11 mouse cellular contexts compared by ENCODE assay signal in the genomic region with DNA sequence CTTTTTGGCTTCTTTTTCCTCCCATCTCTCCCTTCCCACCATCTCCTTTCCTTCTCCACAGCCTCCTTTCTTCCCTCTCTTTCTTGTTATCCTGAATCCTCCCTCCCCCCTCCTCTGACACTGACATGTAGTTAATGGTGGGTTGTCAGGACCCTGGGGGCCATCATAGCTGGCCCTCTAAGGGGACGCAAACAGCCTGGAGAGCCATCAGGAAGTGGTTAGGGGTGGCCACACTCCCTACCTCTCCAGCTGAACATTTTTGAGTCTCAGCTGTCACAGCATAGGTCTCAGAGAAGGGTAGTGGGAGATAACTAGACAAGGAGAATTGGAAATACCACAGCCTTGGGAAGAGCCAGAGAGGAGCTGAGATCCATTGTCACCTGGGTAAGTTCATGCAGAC. TPM values are rescaled to one million over a fixed set of nuclear protein-coding genes. Genes with fewer than 3 reads are reported as not detected.
DNase-seq lines count a peak whose midpoint lies in the region; ATAC-seq and TF ChIP-seq lines count a peak whose summit lies in the region.
"Had no signal": no experiment of that assay in that cellular context is flagged by ENCODE, and none has a peak within 500 bp of the region (broad histone marks: within the 10 kb centered on the region; RNA-seq: fewer than 3 reads in every experiment).

No protein-coding gene starts in this region.

- no peak for TF ChIP-seq CTCF in thymus, adult 2 months (IDR thresholded peaks at IDR 0.05; ENCODE audit: borderline replicate concordance, control insufficient read depth, extremely low read depth, insufficient read depth, low read length, poor library complexity)

- H3K4me1 ChIP-seq in megakaryocyte, embryonic 14.5 days, result peaks cover 100% of the 10 kb centered on the region
- peaks cover 64% of the 10 kb centered on the region for H3K4me1 ChIP-seq in forebrain, embryonic 14.5 days (ENCODE audit: control insufficient read depth, insufficient read depth, low read length)
- H3K4me1 ChIP-seq in limb, embryonic 11.5 days (ENCODE audit: control insufficient read depth, insufficient read depth, low read length), result peaks cover 16% of the 10 kb centered on the region; the same call in 1 of the 2 replicates
- peaks cover 67% of the 10 kb centered on the region for H3K4me1 ChIP-seq in neural tube, embryonic 14.5 days (ENCODE audit: control insufficient read depth, insufficient read depth, low read length)
- H3K4me1 ChIP-seq in thymus, adult 2 months (replicated peaks; ENCODE audit: control insufficient read depth, insufficient read depth, low read length), result peaks cover 57% of the 10 kb centered on the region

- peak overlapping the region; percentile 86 for H3K4me3 ChIP-seq in megakaryocyte, embryonic 14.5 days (replicated peaks)
- peak overlapping the region; percentile 63 for H3K4me3 ChIP-seq in forebrain, embryonic 14.5 days (ENCODE audit: low read depth, low read length)
- no peak overlapping the region for H3K4me3 ChIP-seq in limb, embryonic 11.5 days (ENCODE audit: low read depth, low read length)
- peak overlapping the region; percentile 39 for H3K4me3 ChIP-seq in neural tube, embryonic 14.5 days (ENCODE audit: low read depth, low read length)
- no peak overlapping the region for H3K4me3 ChIP-seq in thymus, adult 2 months (ENCODE audit: control insufficient read depth, insufficient read depth, low read length)
- H3K4me3 ChIP-seq: heart, embryonic 12.5 days had no signal

- H3K27me3 ChIP-seq in megakaryocyte, embryonic 14.5 days (replicated peaks), result no peaks in the 10 kb centered on the region
- H3K27me3 ChIP-seq in forebrain, embryonic 14.5 days (replicated peaks; ENCODE audit: control insufficient read depth, insufficient read depth, low read length), result no peaks in the 10 kb centered on the region
- no peaks in the 10 kb centered on the region for H3K27me3 ChIP-seq in limb, embryonic 11.5 days (ENCODE audit: control insufficient read depth, insufficient read depth, low read length)
- H3K27me3 ChIP-seq in neural tube, embryonic 14.5 days (ENCODE audit: control insufficient read depth, insufficient read depth, low read length), result no peaks in the 10 kb centered on the region
- no peaks in the 10 kb centered on the region for H3K27me3 ChIP-seq in thymus, adult 2 months (ENCODE audit: control insufficient read depth, insufficient read depth, low read length)
- H3K27me3 ChIP-seq: heart, embryonic 12.5 days had no signal

- no peak for TF ChIP-seq POLR2A in thymus, adult 2 months (IDR thresholded peaks at IDR 0.05; ENCODE audit: control insufficient read depth, extremely low read depth, insufficient read depth, low read length, poor library complexity)

- 4% methylated on average over 1 of the region's 1 CpGs for WGBS in forebrain, embryonic 14.5 days
- WGBS in limb, embryonic 11.5 days, result 34% methylated on average over 1 of the region's 1 CpGs
- 3% methylated on average over 1 of the region's 1 CpGs for WGBS in neural tube, embryonic 14.5 days
- 41% methylated on average over 1 of the region's 1 CpGs for WGBS in thymus, adult 2 months

- H3K4me2 ChIP-seq in forebrain, embryonic 14.5 days (ENCODE audit: low read length), result peak overlapping the region; percentile 79
- peak overlapping the region; percentile 34 for H3K4me2 ChIP-seq in limb, embryonic 11.5 days (ENCODE audit: low read depth, severe bottlenecking)
- H3K4me2 ChIP-seq in neural tube, embryonic 14.5 days (ENCODE audit: low read depth, low read length), result peak overlapping the region; percentile 81
- H3K4me2 ChIP-seq: heart, embryonic 12.5 days; lung, embryonic 14.5 days had no signal

- peak overlapping the region; percentile 98 for H3K9ac ChIP-seq in forebrain, embryonic 14.5 days (ENCODE audit: low read length)
- peak overlapping the region; percentile 50 for H3K9ac ChIP-seq in limb, embryonic 11.5 days (ENCODE audit: low read length)
- peak overlapping the region; percentile 82 for H3K9ac ChIP-seq in neural tube, embryonic 14.5 days (replicated peaks; ENCODE audit: low read depth, low read length)
- H3K9ac ChIP-seq: heart, embryonic 12.5 days; lung, embryonic 14.5 days had no signal

- peaks cover 100% of the 10 kb centered on the region for H3K36me3 ChIP-seq in megakaryocyte, embryonic 14.5 days (replicated peaks; ENCODE audit: low read length)
- peaks cover 15% of the 10 kb centered on the region; the same call in 1 of the 2 replicates for H3K36me3 ChIP-seq in forebrain, embryonic 14.5 days (ENCODE audit: control insufficient read depth, insufficient read depth, low read length)
- H3K36me3 ChIP-seq in limb, embryonic 11.5 days (ENCODE audit: control insufficient read depth, insufficient read depth, low read length), result no peaks in the 10 kb centered on the region
- H3K36me3 ChIP-seq in neural tube, embryonic 14.5 days (ENCODE audit: control insufficient read depth, insufficient read depth, low read length), result no peaks in the 10 kb centered on the region
- H3K36me3 ChIP-seq in thymus, adult 2 months (ENCODE audit: control insufficient read depth, insufficient read depth, low read length), result no peaks in the 10 kb centered on the region
- H3K36me3 ChIP-seq: heart, embryonic 12.5 days had no signal

- H3K9me3 ChIP-seq in megakaryocyte, embryonic 14.5 days, result no peaks in the 10 kb centered on the region
- no peaks in the 10 kb centered on the region for H3K9me3 ChIP-seq in forebrain, embryonic 14.5 days (replicated peaks; ENCODE audit: control insufficient read depth, low read length)
- H3K9me3 ChIP-seq in limb, embryonic 11.5 days (ENCODE audit: control insufficient read depth, low read length), result no peaks in the 10 kb centered on the region
- H3K9me3 ChIP-seq in neural tube, embryonic 14.5 days (ENCODE audit: control insufficient read depth, low read length), result no peaks in the 10 kb centered on the region
- H3K9me3 ChIP-seq: heart, embryonic 12.5 days had no signal

- H3K27ac ChIP-seq in forebrain, embryonic 14.5 days (ENCODE audit: low read depth, low read length), result peak overlapping the region; percentile 97
- no peak overlapping the region for H3K27ac ChIP-seq in limb, embryonic 11.5 days (replicated peaks; ENCODE audit: low read depth, low read length)
- peak overlapping the region; percentile 92 for H3K27ac ChIP-seq in neural tube, embryonic 14.5 days (ENCODE audit: low read depth, low read length)
- H3K27ac ChIP-seq in thymus, adult 2 months (ENCODE audit: control insufficient read depth, insufficient read depth, low read length), result no peak overlapping the region
- H3K27ac ChIP-seq: kidney, postnatal 0 days had no signal

- peak; percentile 46 for DNase-seq in forebrain, embryonic 14.5 days (ENCODE audit: low spot score)
- no peak for DNase-seq in limb, embryonic 11.5 days (ENCODE audit: low spot score)
- no peak for DNase-seq in testis, postnatal 10 days (ENCODE audit: low spot score)
- no peak for DNase-seq in thymus, adult 2 months
- no peak for DNase-seq in spleen, postnatal 14 days (ENCODE audit: low spot score in 2 of 2)

- ATAC-seq in megakaryocyte, adult 5-6 weeks (ENCODE audit: poor library complexity, severe bottlenecking), result no peak
- peak; percentile 30 for ATAC-seq in forebrain, embryonic 14.5 days
- no peak for ATAC-seq in limb, embryonic 11.5 days (ENCODE audit: insufficient number of reproducible peaks, low FRiP score, low TSS enrichment, low read depth)
- 0 out of 2 replicates have a peak, but pooled peaks have one; percentile 16 for ATAC-seq in neural tube, embryonic 14.5 days (ENCODE audit: low read depth)

RNA-seq across cellular contexts. Expression of a gene that starts 20.0 kb away (rescaled TPM):
- 388 and 1,147 TPM in 2 replicates for polyA plus RNA-seq in megakaryocyte, embryonic 14.5 days (2012; ENCODE audit: insufficient read depth, low replicate concordance)
- 7.3 and 7.8 TPM in 2 replicates for total RNA-seq in megakaryocyte, adult 5-6 weeks (2015)
- total RNA-seq in megakaryocyte, adult 5-6 weeks (2017), result 2.8 and 14.0 TPM in 2 replicates
- polyA plus RNA-seq in forebrain, embryonic 14.5 days (2014; fragmentation: Nextera tagmentation; extraction: Ambion mirVana), result 145 and 157 TPM in 2 replicates
- polyA plus RNA-seq in limb, embryonic 11.5 days (2014; fragmentation: Nextera tagmentation; extraction: Ambion mirVana), result 10.6 and 11.1 TPM in 2 replicates
- polyA plus RNA-seq in neural tube, embryonic 14.5 days (2014; fragmentation: Nextera tagmentation; extraction: Ambion mirVana), result 93.5 and 116 TPM in 2 replicates
- polyA plus RNA-seq in thymus, adult 2 months (2012; rRNA removed), result 146 and 166 TPM in 2 replicates

RNA-seq across cellular contexts. Expression of a gene that starts 23.0 kb away (rescaled TPM):
- 111 and 126 TPM in 2 replicates for polyA plus RNA-seq in megakaryocyte, embryonic 14.5 days (2012; ENCODE audit: insufficient read depth, low replicate concordance)
- 15.5 and 21.6 TPM in 2 replicates for total RNA-seq in megakaryocyte, adult 5-6 weeks (2015)
- 28.8 and 38.7 TPM in 2 replicates for total RNA-seq in megakaryocyte, adult 5-6 weeks (2017)
- polyA plus RNA-seq in forebrain, embryonic 14.5 days (2014; fragmentation: Nextera tagmentation; extraction: Ambion mirVana), result 1.2 TPM in 2 replicates
- 2.7 and 3.8 TPM in 2 replicates for polyA plus RNA-seq in limb, embryonic 11.5 days (2014; fragmentation: Nextera tagmentation; extraction: Ambion mirVana)
- polyA plus RNA-seq in neural tube, embryonic 14.5 days (2014; fragmentation: Nextera tagmentation; extraction: Ambion mirVana), result 1.1 and 2.0 TPM in 2 replicates
- polyA plus RNA-seq in thymus, adult 2 months (2012; rRNA removed), result 27.0 and 32.0 TPM in 2 replicates

Comparison
In these comparisons a context has a peak if more than half of its experiments do, and no peak if none do; other contexts are left out.
1. H3K4me3 ChIP-seq: peak in megakaryocyte, embryonic 14.5 days (single experiment), forebrain, embryonic 14.5 days (single experiment) and neural tube, embryonic 14.5 days (single experiment); none in limb, embryonic 11.5 days (single experiment) and thymus, adult 2 months (single experiment).
2. ATAC-seq: peak in forebrain, embryonic 14.5 days (single experiment) and neural tube, embryonic 14.5 days (single experiment); none in megakaryocyte, adult 5-6 weeks (single experiment) and limb, embryonic 11.5 days (single experiment).
3. H3K27ac ChIP-seq: peak in forebrain, embryonic 14.5 days (single experiment) and neural tube, embryonic 14.5 days (single experiment); none in limb, embryonic 11.5 days (single experiment) and thymus, adult 2 months (single experiment).
4. Peak in every context shown above with its lines, with median percentiles within 50 percentile points of each other: H3K4me2 ChIP-seq and H3K9ac ChIP-seq.